Mouse (Mus musculus) intestine, postnatal 0 days (tissue): ENCODE measurements around the gene Tesc. TPM values are rescaled to one million over a fixed set of nuclear protein-coding genes. Genes with fewer than 3 reads are reported as not detected.

ENCODE experiments used
- ATAC-seq: fragments of 200-750 bp; cut with Nextera tagmentation; 2 replicates; pipeline ENCODE4 v1.8.0; 2017; ENCODE audit warnings: mild to moderate bottlenecking, moderate TSS enrichment, moderate library complexity
- H3K27ac ChIP-seq: fragments of 300-500 bp; sonication (generic); 2 replicates; pipeline ENCODE4 v1.5.1; 2014; ENCODE audit warnings: mild to moderate bottlenecking, low read depth, low read length, moderate library complexity
- H3K27me3 ChIP-seq: fragments of 300-500 bp; sonication (generic); replicated peaks from 2 replicates; pipeline ENCODE4 v1.6.1; 2014; ENCODE audit warnings: low read length, mixed read lengths; ENCODE audit not compliant: control insufficient read depth, insufficient read depth
- H3K36me3 ChIP-seq: fragments of 300-500 bp; sonication (generic); 2 replicates; pipeline ENCODE4 v1.6.1; 2014; ENCODE audit warnings: mild to moderate bottlenecking, moderate library complexity; ENCODE audit not compliant: control insufficient read depth, insufficient read depth
- H3K4me1 ChIP-seq: fragments of 300-500 bp; sonication (generic); replicated peaks from 2 replicates; pipeline ENCODE4 v1.6.1; 2014; ENCODE audit warnings: antibody characterized with exemption, low read length, mixed read lengths; ENCODE audit not compliant: control insufficient read depth, insufficient read depth
- H3K4me2 ChIP-seq: fragments of 300-500 bp; sonication (generic); replicated peaks from 2 replicates; pipeline ENCODE4 v1.6.1; 2014; ENCODE audit warnings: low read depth, mild to moderate bottlenecking, moderate library complexity
- H3K4me3 ChIP-seq: fragments of 300-500 bp; sonication (generic); 2 replicates; pipeline ENCODE4 v1.5.1; 2014; ENCODE audit warnings: low read depth, low read length
- H3K9ac ChIP-seq: fragments of 300-500 bp; sonication (generic); 2 replicates; pipeline ENCODE4 v1.6.1; 2014; ENCODE audit warnings: mild to moderate bottlenecking, low read depth, low read length
- H3K9me3 ChIP-seq: fragments of 300-500 bp; sonication (generic); 2 replicates; pipeline ENCODE4 v1.6.1; 2016; ENCODE audit warnings: mixed run types; ENCODE audit not compliant: control insufficient read depth
- CTCF ChIP-seq: sonication (generic); IDR thresholded peaks from 2 replicates; pipeline ENCODE4 v1.5.1; 2016; ENCODE audit warnings: low read depth, mild to moderate bottlenecking, control low read depth, antibody characterized with exemption, moderate library complexity
- WGBS: fragments of 180-500 bp; shearing (Covaris S2); extraction: QIAGEN DNeasy Blood & Tissue Kit; methylation state at CpG from one replicate; pipeline ENCODE4 v1.1.7; 2014; 5-methylcytosine and 5-hydroxymethylcytosine counted together
- polyA plus RNA-seq: library from polyadenylated mRNA; unstranded; fragments of >200 nt; fragmentation: Nextera tagmentation; extraction: Ambion mirVana; gene quantifications from 2 replicates; pipeline ENCODE4 v1.2.1, GENCODE M21; 2015

The Tesc gene
- polyA plus RNA-seq, 1 experiment from 2014 or later = 2.8 TPM

- no peak for TF ChIP-seq CTCF
- H3K4me3 ChIP-seq = no peak overlapping the region
- H3K9ac ChIP-seq = no peak overlapping the region
- no peaks in the 10 kb centered on the region for H3K9me3 ChIP-seq
- H3K36me3 ChIP-seq = peaks cover 72% of the 10 kb centered on the region
- H3K4me1 ChIP-seq = no peaks in the 10 kb centered on the region
- no peaks in the 10 kb centered on the region for H3K27me3 ChIP-seq
- H3K27ac ChIP-seq = no peak overlapping the region
- 95% methylated on average over 3 of the region's 3 CpGs for WGBS
- ATAC-seq = no peak
- H3K4me2 ChIP-seq = no peak overlapping the region
Observed at GRCm38 (mm10) chr5:117987891-117988290, 39.7 kb upstream of the Tesc start.

GRCm38 (mm10) chr5:117988367-117988766 is 39.2 kb upstream of the Tesc start:
- TF ChIP-seq CTCF = no peak
- Histone ChIP-seq H3K9me3 (no peaks in the 10 kb centered on the region), H3K36me3 (peaks cover 70% of the 10 kb centered on the region), H3K4me3 (no peak overlapping the region), H3K4me2 (no peak overlapping the region), H3K9ac (no peak overlapping the region), H3K4me1 (no peaks in the 10 kb centered on the region), H3K27me3 (no peaks in the 10 kb centered on the region), H3K27ac (no peak overlapping the region)
- 84% methylated on average over 9 of the region's 9 CpGs for WGBS
- no peak for ATAC-seq

- H3K36me3 ChIP-seq = peaks cover 77% of the 10 kb centered on the region
- WGBS = 89% methylated on average over 6 of the region's 6 CpGs
Observed at GRCm38 (mm10) chr5:117989773-117990172, 37.8 kb upstream of the Tesc start.

GRCm38 (mm10) chr5:117990957-117991356 is 36.6 kb upstream of the Tesc start:
- H3K4me3 ChIP-seq = no peak overlapping the region
- H3K4me1 ChIP-seq = no peaks in the 10 kb centered on the region
- ATAC-seq = no peak
- no peak overlapping the region for H3K9ac ChIP-seq
- peaks cover 81% of the 10 kb centered on the region for H3K36me3 ChIP-seq
- TF ChIP-seq CTCF = no peak
- no peaks in the 10 kb centered on the region for H3K27me3 ChIP-seq
- 85% methylated on average over 3 of the region's 3 CpGs for WGBS
- no peak overlapping the region for H3K4me2 ChIP-seq
- no peak overlapping the region for H3K27ac ChIP-seq
- H3K9me3 ChIP-seq = no peaks in the 10 kb centered on the region

More at GRCm38 (mm10) chr5:117989773-117990172, 37.8 kb upstream of the Tesc start:
- Histone ChIP-seq H3K27me3 (no peaks in the 10 kb centered on the region), H3K4me1 (no peaks in the 10 kb centered on the region), H3K9me3 (no peaks in the 10 kb centered on the region), H3K4me2 (no peak overlapping the region), H3K4me3 (no peak overlapping the region), H3K27ac (no peak overlapping the region), H3K9ac (no peak overlapping the region)
- no peak for ATAC-seq
- no peak for TF ChIP-seq CTCF

GRCm38 (mm10) chr5:117993550-117993949 is 34.0 kb upstream of the Tesc start:
- no peak overlapping the region for H3K4me3 ChIP-seq
- TF ChIP-seq CTCF = no peak
- H3K36me3 ChIP-seq = peaks cover 80% of the 10 kb centered on the region
- ATAC-seq = no peak
- H3K27me3 ChIP-seq = no peaks in the 10 kb centered on the region
- H3K9ac ChIP-seq = no peak overlapping the region
- no peak overlapping the region for H3K4me2 ChIP-seq
- H3K9me3 ChIP-seq = no peaks in the 10 kb centered on the region
- no peaks in the 10 kb centered on the region for H3K4me1 ChIP-seq
- 90% methylated on average over 6 of the region's 6 CpGs for WGBS
- H3K27ac ChIP-seq = no peak overlapping the region

- no peak overlapping the region for H3K4me2 ChIP-seq
- WGBS = 84% methylated on average over 8 of the region's 8 CpGs
- H3K27me3 ChIP-seq = no peaks in the 10 kb centered on the region
- H3K9ac ChIP-seq = no peak overlapping the region
- no peaks in the 10 kb centered on the region for H3K4me1 ChIP-seq
- TF ChIP-seq CTCF = no peak
- peaks cover 80% of the 10 kb centered on the region for H3K36me3 ChIP-seq
- no peak overlapping the region for H3K4me3 ChIP-seq
- H3K9me3 ChIP-seq = no peaks in the 10 kb centered on the region
- no peak for ATAC-seq
- H3K27ac ChIP-seq = no peak overlapping the region
Observed at GRCm38 (mm10) chr5:117995372-117995901, 32.1 kb upstream of the Tesc start.

- no peaks in the 10 kb centered on the region for H3K9me3 ChIP-seq
- H3K27ac ChIP-seq = no peak overlapping the region
- H3K4me1 ChIP-seq = no peaks in the 10 kb centered on the region
- H3K4me3 ChIP-seq = no peak overlapping the region
- peaks cover 80% of the 10 kb centered on the region for H3K36me3 ChIP-seq
- no peak for ATAC-seq
- H3K9ac ChIP-seq = no peak overlapping the region
- no peak overlapping the region for H3K4me2 ChIP-seq
- no peaks in the 10 kb centered on the region for H3K27me3 ChIP-seq
- 87% methylated on average over 6 of the region's 6 CpGs for WGBS
- no peak for TF ChIP-seq CTCF
Observed at GRCm38 (mm10) chr5:117995911-117996310, 31.6 kb upstream of the Tesc start.
